Mouse (Mus musculus): ENCODE data around the gene Zfyve19.

Gene Zfyve19

GRCm38 (mm10) chr2:119208344-119209175 lies at the start of gene Zfyve19, which contains the start of gene Dnajc17:
Zfyve19 (plus strand) TSS chr2:119208617.
Dnajc17 (minus strand) TSS chr2:119208795.
- peak; percentile 96 for DNase-seq (ENCODE audit: low spot score)

- peak; percentile 19 for DNase-seq (ENCODE audit: low spot score)
Measured at GRCm38 (mm10) chr2:119161247-119161646, 47.2 kb upstream of the Zfyve19 start.

- peak; percentile 69 for DNase-seq (ENCODE audit: low spot score)
Measured at GRCm38 (mm10) chr2:119163135-119163534, 45.3 kb upstream of the Zfyve19 start.

GRCm38 (mm10) chr2:119163999-119164398 lies 44.4 kb upstream of the Zfyve19 start:
- DNase-seq (ENCODE audit: low spot score) = no peak

GRCm38 (mm10) chr2:119165401-119165800 lies 43.0 kb upstream of the Zfyve19 start:
- no peak for DNase-seq (ENCODE audit: low spot score)

- DNase-seq (ENCODE audit: low spot score) = peak; percentile 77
Measured at GRCm38 (mm10) chr2:119166901-119167865, 41.2 kb upstream of the Zfyve19 start, which contains the start of gene Gchfr. Gchfr (plus strand) TSS chr2:119167773.

GRCm38 (mm10) chr2:119167866-119168256 lies 40.6 kb upstream of the Zfyve19 start:
- no peak for DNase-seq (ENCODE audit: low spot score)

GRCm38 (mm10) chr2:119170282-119170681 lies 38.1 kb upstream of the Zfyve19 start:
- DNase-seq (ENCODE audit: low spot score) = no peak

- DNase-seq (ENCODE audit: low spot score) = peak; percentile 88
Measured at GRCm38 (mm10) chr2:119171574-119171973, 36.8 kb upstream of the Zfyve19 start.

GRCm38 (mm10) chr2:119172446-119172845 lies 36.0 kb upstream of the Zfyve19 start:
- no peak for DNase-seq (ENCODE audit: low spot score)

GRCm38 (mm10) chr2:119172862-119173576 lies 35.4 kb upstream of the Zfyve19 start:
- DNase-seq (ENCODE audit: low spot score) = peak; percentile 80

GRCm38 (mm10) chr2:119173991-119174651 lies 34.3 kb upstream of the Zfyve19 start, which contains the start of gene Gm14137:
Gm14137 (plus strand) TSS chr2:119174509.
- DNase-seq (ENCODE audit: low spot score) = peak; percentile 82

GRCm38 (mm10) chr2:119174866-119175265 lies 33.6 kb upstream of the Zfyve19 start:
- no peak for DNase-seq (ENCODE audit: low spot score)

GRCm38 (mm10) chr2:119175614-119176013 lies 32.8 kb upstream of the Zfyve19 start:
- no peak for DNase-seq (ENCODE audit: low spot score)

- no peak for DNase-seq (ENCODE audit: low spot score)
Measured at GRCm38 (mm10) chr2:119176761-119177160, 31.7 kb upstream of the Zfyve19 start.

GRCm38 (mm10) chr2:119177384-119177939 lies 31.0 kb upstream of the Zfyve19 start:
- no peak for DNase-seq (ENCODE audit: low spot score)

- no peak for DNase-seq (ENCODE audit: low spot score)
Measured at GRCm38 (mm10) chr2:119182914-119183313, 25.5 kb upstream of the Zfyve19 start.

- peak; percentile 86 for DNase-seq (ENCODE audit: low spot score)
Measured at GRCm38 (mm10) chr2:119189029-119189710, 19.2 kb upstream of the Zfyve19 start.

- DNase-seq (ENCODE audit: low spot score) = no peak
Measured at GRCm38 (mm10) chr2:119190969-119191368, 17.4 kb upstream of the Zfyve19 start.

GRCm38 (mm10) chr2:119194140-119194539 lies 14.3 kb upstream of the Zfyve19 start:
- DNase-seq (ENCODE audit: low spot score) = no peak
